Mouse (Mus musculus) heart, adult 2 months (tissue): ENCODE results near the gene Cirbp.

Experiments
- CTCF ChIP-seq: fragments of 200-600 bp; IDR thresholded peaks from 2 replicates; pipeline ENCODE4 v1.8.1; 2022; ENCODE audit warnings: antibody characterized with exemption, mild to moderate bottlenecking, moderate library complexity
- EP300 ChIP-seq: fragments of 200-500 bp; IDR thresholded peaks from 2 replicates; pipeline ENCODE4 v1.6.1; 2011; ENCODE audit warnings: low read depth, low read length, control low read depth; ENCODE audit not compliant: insufficient read depth

DNA sequence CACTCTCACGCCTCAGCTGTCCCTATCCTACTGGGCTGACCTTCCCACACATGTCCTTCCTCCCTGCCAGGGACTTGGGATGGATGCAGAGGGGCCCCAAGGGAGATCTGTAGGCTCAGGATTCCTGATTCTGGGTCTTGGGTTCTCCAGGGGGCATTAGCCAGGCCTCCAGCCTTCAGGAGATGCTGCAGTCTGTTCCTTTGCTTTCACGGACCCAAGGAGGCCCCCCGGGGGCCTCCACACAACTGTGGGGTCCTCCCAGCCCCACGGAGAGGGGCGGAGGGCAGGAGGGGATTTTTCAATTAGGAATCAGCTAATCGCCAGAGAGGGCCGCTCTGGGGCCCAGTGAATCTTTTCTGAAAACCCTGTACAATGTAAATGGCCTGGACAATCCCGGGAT, 28.7 kb downstream of the Cirbp start:
- TF ChIP-seq CTCF (no peak), EP300 (no peak)
